Mouse (Mus musculus) kidney, postnatal 4 days (tissue): ENCODE results near the gene Vapb.

Experiments used
- DNase-seq, 2 experiments: peaks; one replicate each; pipeline ENCODE4 v3.0.0; 2021; ENCODE audit warnings: mixed read lengths in 2 of 2

Vapb gene

GRCm38 (mm10) chr2:173794531-173795510, 57.5 kb downstream of the Vapb start:
- peak; percentile 43 to 53 for DNase-seq

GRCm38 (mm10) chr2:173795801-173796673, 58.7 kb downstream of the Vapb start:
- DNase-seq, result no peak

GRCm38 (mm10) chr2:173796674-173796963, 59.3 kb downstream of the Vapb start:
- DNase-seq, result no peak

GRCm38 (mm10) chr2:173799513-173799912, 62.2 kb downstream of the Vapb start:
- DNase-seq, result no peak

- DNase-seq, result no peak
Measured at GRCm38 (mm10) chr2:173800566-173800965, 63.3 kb downstream of the Vapb start.

- DNase-seq, result peak; percentile 49 to 68
Measured at GRCm38 (mm10) chr2:173801405-173801876, 64.1 kb downstream of the Vapb start.

GRCm38 (mm10) chr2:173802176-173802575, 64.9 kb downstream of the Vapb start:
- DNase-seq, result no peak

- no peak for DNase-seq
Measured at GRCm38 (mm10) chr2:173802956-173803355, 65.6 kb downstream of the Vapb start.

GRCm38 (mm10) chr2:173803827-173804226, 66.5 kb downstream of the Vapb start:
- no peak for DNase-seq

- no peak for DNase-seq
Measured at GRCm38 (mm10) chr2:173806621-173807020, 69.3 kb downstream of the Vapb start.

- DNase-seq, result no peak
Measured at GRCm38 (mm10) chr2:173808942-173809341, 71.6 kb downstream of the Vapb start.

- DNase-seq, result no peak
Measured at GRCm38 (mm10) chr2:173810036-173810850, 72.9 kb downstream of the Vapb start.

GRCm38 (mm10) chr2:173810851-173811130, 73.5 kb downstream of the Vapb start:
- no peak for DNase-seq

- DNase-seq, result peak in 1 of 2 experiments; percentile 35
Measured at GRCm38 (mm10) chr2:173811850-173812249, 74.5 kb downstream of the Vapb start.

- no peak for DNase-seq
Measured at GRCm38 (mm10) chr2:173813071-173813470, 75.8 kb downstream of the Vapb start.

- no peak for DNase-seq
Measured at GRCm38 (mm10) chr2:173826287-173826686, 89.0 kb downstream of the Vapb start.

- no peak for DNase-seq
Measured at GRCm38 (mm10) chr2:173827228-173827627, 89.9 kb downstream of the Vapb start.

- no peak for DNase-seq
Measured at GRCm38 (mm10) chr2:173828134-173828533, 90.8 kb downstream of the Vapb start.

GRCm38 (mm10) chr2:173832828-173833492, 95.6 kb downstream of the Vapb start:
- no peak for DNase-seq
